Mouse (Mus musculus): ENCODE data around the gene Ackr1. TPM values are rescaled to one million over a fixed set of nuclear protein-coding genes. Genes with fewer than 3 reads are reported as not detected.
"Not testable (repeated sequence)": the region's sequence is repeated elsewhere in the genome, so short reads cannot be mapped to it uniquely, and the experiment has no call there.

Ackr1 gene
- polyA plus RNA-seq, 1 experiment from 2014 or later = 15.0 TPM

DNA sequence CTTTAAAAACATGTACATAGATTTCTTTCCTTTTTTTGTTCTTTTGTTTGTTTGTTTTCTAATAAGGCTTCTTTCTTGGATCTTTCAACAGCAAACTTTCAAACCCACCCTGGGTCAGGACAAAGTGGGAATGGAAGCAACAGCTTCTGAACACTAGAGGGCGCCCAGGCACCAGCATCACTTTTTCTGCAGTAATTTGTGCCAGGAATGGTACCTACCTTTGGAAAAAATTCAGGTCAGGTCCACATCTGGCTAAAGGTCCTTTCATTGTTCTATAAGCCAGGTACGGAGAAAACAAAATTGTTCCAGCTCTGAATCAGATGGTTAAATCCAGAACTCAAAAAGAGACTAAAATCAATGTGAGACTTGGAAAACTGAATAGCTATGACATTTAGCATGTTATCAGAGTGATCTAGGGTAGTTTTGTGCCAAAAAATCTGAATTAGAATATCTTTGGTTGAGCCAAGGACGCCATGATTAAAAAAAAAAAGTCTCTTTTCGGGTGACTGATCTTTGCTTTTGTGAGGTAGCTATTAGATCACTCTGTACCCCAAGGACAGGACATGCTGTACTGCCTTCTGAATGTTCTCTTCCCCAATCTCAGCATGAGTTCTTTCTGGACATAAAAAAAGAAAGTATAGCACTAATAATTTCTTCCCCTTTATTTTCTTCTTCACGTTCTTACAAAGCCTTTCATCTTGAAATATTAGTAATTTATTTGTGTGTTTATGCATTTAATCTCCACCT lies 9.5 kb downstream of the Ackr1 start:
- WGBS = 29% methylated on average over 5 of the region's 5 CpGs
- H3K27ac ChIP-seq (ENCODE audit: low read depth, low read length) = no peak overlapping the region
- ATAC-seq (replicated peaks; ENCODE audit: low FRiP score) (0 out of 2 replicates have a peak, but pooled peaks have one; percentile 44), DNase-seq (ENCODE audit: low spot score) (no peak)
- H3K4me1 ChIP-seq (replicated peaks; ENCODE audit: control insufficient read depth, insufficient read depth, low read length) = peaks cover 14% of the 10 kb centered on the region
- H3K4me2 ChIP-seq = no peak overlapping the region
- H3K9ac ChIP-seq (ENCODE audit: low read depth, low read length) = no peak overlapping the region
- no peaks in the 10 kb centered on the region for H3K27me3 ChIP-seq (replicated peaks; ENCODE audit: control insufficient read depth, insufficient read depth, low read length)
- H3K36me3 ChIP-seq (ENCODE audit: control insufficient read depth, insufficient read depth, low read length) = no peaks in the 10 kb centered on the region
- no peak overlapping the region for H3K4me3 ChIP-seq (ENCODE audit: low read depth, low read length)
- no peaks in the 10 kb centered on the region for H3K9me3 ChIP-seq (ENCODE audit: control insufficient read depth, low read length)

- Histone ChIP-seq H3K9ac (ENCODE audit: low read depth, low read length) (no peak overlapping the region), H3K27me3 (replicated peaks; ENCODE audit: control insufficient read depth, insufficient read depth, low read length) (no peaks in the 10 kb centered on the region), H3K4me1 (replicated peaks; ENCODE audit: control insufficient read depth, insufficient read depth, low read length) (peaks cover 11% of the 10 kb centered on the region), H3K9me3 (ENCODE audit: control insufficient read depth, low read length) (no peaks in the 10 kb centered on the region), H3K4me2 (no peak overlapping the region), H3K36me3 (ENCODE audit: control insufficient read depth, insufficient read depth, low read length) (no peaks in the 10 kb centered on the region), H3K4me3 (ENCODE audit: low read depth, low read length) (no peak overlapping the region), H3K27ac (ENCODE audit: low read depth, low read length) (no peak overlapping the region)
- DNase-seq (ENCODE audit: low spot score) (no peak), ATAC-seq (replicated peaks; ENCODE audit: low FRiP score) (no peak)
- 68% methylated on average over 6 of the region's 6 CpGs for WGBS
Measured at GRCm38 (mm10) chr1:173322249-173322627, 11.3 kb downstream of the Ackr1 start.

DNA sequence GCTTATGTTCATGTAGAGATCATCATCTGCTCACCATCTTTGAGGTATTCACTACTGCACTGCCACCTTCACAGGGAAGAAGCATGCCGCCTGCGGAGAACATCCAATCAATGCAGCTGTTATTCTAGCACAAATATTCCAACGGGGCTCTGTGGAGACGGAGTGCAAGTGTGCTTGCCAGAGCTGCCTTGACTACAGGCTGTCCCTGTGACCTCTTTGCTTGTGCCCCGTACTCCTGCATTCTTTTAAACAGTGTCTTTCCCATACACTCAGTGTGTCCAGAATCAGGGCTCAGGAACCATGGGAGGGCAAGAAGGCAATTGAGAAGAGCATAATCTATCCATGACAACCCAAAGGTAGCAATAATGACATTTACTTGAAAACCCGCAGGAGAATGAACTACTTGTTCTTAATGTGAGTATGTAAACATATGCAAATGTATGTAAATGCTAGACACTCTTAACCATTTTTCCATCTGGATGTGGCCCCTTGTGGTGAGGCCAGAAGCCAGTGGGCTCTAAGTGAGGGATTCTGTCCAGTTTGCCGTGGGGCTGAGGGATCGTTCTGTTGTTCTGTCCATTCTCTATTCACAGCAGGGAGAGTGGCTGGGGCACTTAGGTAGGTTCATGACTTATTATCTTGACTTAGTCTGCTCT lies 11.8 kb downstream of the Ackr1 start:
- Histone ChIP-seq H3K4me3 (ENCODE audit: low read depth, low read length) (no peak overlapping the region), H3K27me3 (replicated peaks; ENCODE audit: control insufficient read depth, insufficient read depth, low read length) (no peaks in the 10 kb centered on the region), H3K27ac (ENCODE audit: low read depth, low read length) (no peak overlapping the region), H3K36me3 (ENCODE audit: control insufficient read depth, insufficient read depth, low read length) (no peaks in the 10 kb centered on the region), H3K9me3 (ENCODE audit: control insufficient read depth, low read length) (no peaks in the 10 kb centered on the region), H3K9ac (ENCODE audit: low read depth, low read length) (no peak overlapping the region), H3K4me2 (no peak overlapping the region), H3K4me1 (replicated peaks; ENCODE audit: control insufficient read depth, insufficient read depth, low read length) (peaks cover 10% of the 10 kb centered on the region)
- ATAC-seq (replicated peaks; ENCODE audit: low FRiP score) (no peak), DNase-seq (ENCODE audit: low spot score) (no peak)
- WGBS = 82% methylated on average over 8 of the region's 8 CpGs

DNA sequence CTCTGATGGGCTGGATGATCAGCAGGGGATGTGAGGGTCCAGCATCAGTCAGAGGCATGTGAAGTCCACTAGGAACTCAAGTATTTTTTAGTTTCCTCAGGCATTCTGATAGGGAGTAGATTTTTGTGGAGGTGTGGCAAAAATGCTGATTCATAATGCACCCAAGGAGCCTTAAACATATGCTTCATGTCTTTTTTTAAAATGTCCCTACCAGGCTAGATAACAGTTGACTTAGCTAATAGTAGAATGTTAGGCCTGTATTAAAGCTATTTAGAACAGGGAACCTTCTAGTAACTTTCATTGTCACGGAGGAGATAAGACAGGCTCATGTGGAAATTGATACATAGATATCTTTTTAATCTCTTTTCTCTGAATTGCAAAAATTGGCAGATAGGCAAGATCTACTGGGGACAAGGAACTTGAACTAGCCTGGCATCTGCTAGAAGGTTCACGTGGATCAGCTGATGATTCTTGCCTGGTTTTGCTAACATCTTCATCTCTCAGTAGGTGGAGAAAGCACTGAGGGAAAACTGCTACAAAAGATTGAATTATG lies 15.5 kb downstream of the Ackr1 start:
- Histone ChIP-seq H3K36me3 (ENCODE audit: control insufficient read depth, insufficient read depth, low read length) (no peaks in the 10 kb centered on the region), H3K9ac (ENCODE audit: low read depth, low read length) (no peak overlapping the region), H3K27ac (ENCODE audit: low read depth, low read length) (no peak overlapping the region), H3K4me2 (no peak overlapping the region), H3K4me1 (replicated peaks; ENCODE audit: control insufficient read depth, insufficient read depth, low read length) (no peaks in the 10 kb centered on the region), H3K9me3 (ENCODE audit: control insufficient read depth, low read length) (no peaks in the 10 kb centered on the region), H3K4me3 (ENCODE audit: low read depth, low read length) (no peak overlapping the region), H3K27me3 (replicated peaks; ENCODE audit: control insufficient read depth, insufficient read depth, low read length) (no peaks in the 10 kb centered on the region)
- 78% methylated on average over 2 of the region's 2 CpGs for WGBS
- ATAC-seq (replicated peaks; ENCODE audit: low FRiP score) = no peak
- DNase-seq (ENCODE audit: low spot score) = no peak

GRCm38 (mm10) chr1:173315725-173316124 lies 17.8 kb downstream of the Ackr1 start:
- 76% methylated on average over 3 of the region's 3 CpGs for WGBS

GRCm38 (mm10) chr1:173313535-173314050 lies 20.0 kb downstream of the Ackr1 start:
- 63% methylated on average over 7 of the region's 7 CpGs for WGBS
- H3K9ac ChIP-seq (ENCODE audit: low read depth, low read length); H3K4me1 ChIP-seq (replicated peaks; ENCODE audit: control insufficient read depth, insufficient read depth, low read length); DNase-seq (ENCODE audit: low spot score); H3K36me3 ChIP-seq (ENCODE audit: control insufficient read depth, insufficient read depth, low read length); H3K4me2 ChIP-seq; H3K4me3 ChIP-seq (ENCODE audit: low read depth, low read length); ATAC-seq (replicated peaks; ENCODE audit: low FRiP score); H3K27ac ChIP-seq (ENCODE audit: low read depth, low read length); H3K27me3 ChIP-seq (replicated peaks; ENCODE audit: control insufficient read depth, insufficient read depth, low read length); H3K9me3 ChIP-seq (ENCODE audit: control insufficient read depth, low read length): not testable (repeated sequence)

More at GRCm38 (mm10) chr1:173315725-173316124, 17.8 kb downstream of the Ackr1 start:
- H3K4me1 ChIP-seq (replicated peaks; ENCODE audit: control insufficient read depth, insufficient read depth, low read length) = no peaks in the 10 kb centered on the region
- no peak overlapping the region for H3K4me2 ChIP-seq
- H3K9me3 ChIP-seq (ENCODE audit: control insufficient read depth, low read length) = no peaks in the 10 kb centered on the region
- no peaks in the 10 kb centered on the region for H3K27me3 ChIP-seq (replicated peaks; ENCODE audit: control insufficient read depth, insufficient read depth, low read length)
- ATAC-seq (replicated peaks; ENCODE audit: low FRiP score) (no peak), DNase-seq (ENCODE audit: low spot score) (no peak)
- no peak overlapping the region for H3K27ac ChIP-seq (ENCODE audit: low read depth, low read length)
- H3K36me3 ChIP-seq (ENCODE audit: control insufficient read depth, insufficient read depth, low read length) = no peaks in the 10 kb centered on the region
- H3K9ac ChIP-seq (ENCODE audit: low read depth, low read length) = no peak overlapping the region
- H3K4me3 ChIP-seq (ENCODE audit: low read depth, low read length) = no peak overlapping the region

- H3K9me3 ChIP-seq (ENCODE audit: control insufficient read depth, low read length); H3K4me2 ChIP-seq; H3K4me1 ChIP-seq (replicated peaks; ENCODE audit: control insufficient read depth, insufficient read depth, low read length); H3K9ac ChIP-seq (ENCODE audit: low read depth, low read length); H3K27me3 ChIP-seq (replicated peaks; ENCODE audit: control insufficient read depth, insufficient read depth, low read length); DNase-seq (ENCODE audit: low spot score); H3K4me3 ChIP-seq (ENCODE audit: low read depth, low read length); H3K36me3 ChIP-seq (ENCODE audit: control insufficient read depth, insufficient read depth, low read length); H3K27ac ChIP-seq (ENCODE audit: low read depth, low read length): not testable (repeated sequence)
- WGBS = 50% methylated on average over 3 of the region's 3 CpGs
- peak; percentile 39; the same call in 1 of the 2 replicates for ATAC-seq (replicated peaks; ENCODE audit: low FRiP score)
Measured at GRCm38 (mm10) chr1:173302795-173303194, 30.8 kb downstream of the Ackr1 start.

Measured in liver, embryonic 11.5 days (tissue).